Mouse (Mus musculus) gastrocnemius, postnatal 25 days (tissue): ENCODE results near the gene Plg. TPM values are rescaled to one million over a fixed set of nuclear protein-coding genes. Genes with fewer than 3 reads are reported as not detected.
A peak's percentile ranks its signal among the peaks of the same experiment; 100 is the strongest.

Experiments used
- DNase-seq: peaks from one replicate; pipeline ENCODE4 v3.0.0; 2022
- long read RNA-seq, 2 experiments: library from polyadenylated mRNA; stranded (forward); transcript quantifications; one replicate each; pipeline ENCODE4 v2.0.0; 2021
- total RNA-seq, 2 experiments: library from RNA; stranded (reverse); gene quantifications; 1 replicate in 1 of 2; 2 replicates in 1 of 2; pipeline ENCODE4 v1.2.3; 2021

Plg gene
- total RNA-seq, result not detected
- long read RNA-seq, experiment 1, result 0 reads
- long read RNA-seq, experiment 2, result 0 reads

GRCm38 (mm10) chr17:12377981-12378705 is at the start of gene Plg:
Gene Plg (plus strand): TSS chr17:12378608.
- DNase-seq, result no peak

GRCm38 (mm10) chr17:12335115-12335514 is 43.3 kb upstream of the Plg start:
- no peak for DNase-seq

GRCm38 (mm10) chr17:12336073-12336868 is 42.1 kb upstream of the Plg start:
- DNase-seq, result no peak

GRCm38 (mm10) chr17:12337156-12337555 is 41.3 kb upstream of the Plg start:
- no peak for DNase-seq

GRCm38 (mm10) chr17:12343702-12344376 is 34.6 kb upstream of the Plg start:
- no peak for DNase-seq

- DNase-seq, result no peak
Measured at GRCm38 (mm10) chr17:12347462-12347861, 30.9 kb upstream of the Plg start.

- no peak for DNase-seq
Measured at GRCm38 (mm10) chr17:12351564-12351963, 26.8 kb upstream of the Plg start.

- DNase-seq, result no peak
Measured at GRCm38 (mm10) chr17:12352781-12353180, 25.6 kb upstream of the Plg start.

- no peak for DNase-seq
Measured at GRCm38 (mm10) chr17:12359876-12360275, 18.5 kb upstream of the Plg start.

- DNase-seq, result no peak
Measured at GRCm38 (mm10) chr17:12363601-12364425, 14.6 kb upstream of the Plg start.

GRCm38 (mm10) chr17:12364426-12364735 is 14.0 kb upstream of the Plg start:
- no peak for DNase-seq

- peak; percentile 55 for DNase-seq
Measured at GRCm38 (mm10) chr17:12367373-12367930, 11.0 kb upstream of the Plg start.

GRCm38 (mm10) chr17:12369393-12369792 is 9.0 kb upstream of the Plg start:
- no peak for DNase-seq

GRCm38 (mm10) chr17:12370289-12370688 is 8.1 kb upstream of the Plg start:
- DNase-seq, result no peak

- no peak for DNase-seq
Measured at GRCm38 (mm10) chr17:12371310-12371925, 7.0 kb upstream of the Plg start.

GRCm38 (mm10) chr17:12372021-12372420 is 6.4 kb upstream of the Plg start:
- peak; percentile 37 for DNase-seq

- DNase-seq, result no peak
Measured at GRCm38 (mm10) chr17:12373601-12374144, 4.7 kb upstream of the Plg start.

- no peak for DNase-seq
Measured at GRCm38 (mm10) chr17:12380287-12380686, 1.9 kb downstream of the Plg start.

GRCm38 (mm10) chr17:12381579-12381978 is 3.2 kb downstream of the Plg start:
- DNase-seq, result no peak

- DNase-seq, result no peak
Measured at GRCm38 (mm10) chr17:12382531-12382930, 4.1 kb downstream of the Plg start.
